Mouse (Mus musculus): ENCODE measurements around the gene AW146154. TPM values are rescaled to one million over a fixed set of nuclear protein-coding genes. Genes with fewer than 3 reads are reported as not detected.
"Not testable (repeated sequence)": the region's sequence is repeated elsewhere in the genome, so short reads cannot be mapped to it uniquely, and the experiment has no call there.

Gene AW146154
- polyA plus RNA-seq (2017; shearing (Covaris generic)) = 10 to 100 TPM; 17.5 to 21.3 (median 21.2) TPM

- peak; percentile 98 for ATAC-seq
Measured at GRCm38 (mm10) chr7:41499389-41500049, at the start of gene AW146154, which contains the start of gene Gm20449. Gene AW146154, minus strand, starts transcription at chr7:41499890. Gene Gm20449, minus strand, starts transcription at chr7:41499417.

DNA sequence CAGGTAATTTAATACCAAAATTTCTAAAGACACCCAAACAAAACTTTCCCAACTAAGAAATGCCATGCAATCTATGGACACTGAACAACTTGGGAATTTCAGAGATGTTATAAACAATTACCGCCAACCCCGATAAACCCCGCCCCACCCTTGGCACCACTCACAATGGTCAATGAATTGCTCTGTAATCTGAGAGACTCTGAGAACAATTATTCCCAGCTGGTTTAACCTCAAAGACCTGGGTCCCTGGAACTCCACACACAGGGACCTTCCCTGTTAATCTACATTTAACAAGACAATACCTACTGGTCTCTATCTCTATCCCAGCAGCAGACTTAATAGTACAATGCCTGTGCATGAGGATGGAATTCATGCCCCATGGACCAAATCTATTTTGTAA lies 13.0 kb upstream of the AW146154 start:
- no peak for ATAC-seq

GRCm38 (mm10) chr7:41512207-41512606 lies 12.5 kb upstream of the AW146154 start:
- no peak for ATAC-seq

- no peak for ATAC-seq
Measured at GRCm38 (mm10) chr7:41502402-41502801, 2.7 kb upstream of the AW146154 start.

DNA sequence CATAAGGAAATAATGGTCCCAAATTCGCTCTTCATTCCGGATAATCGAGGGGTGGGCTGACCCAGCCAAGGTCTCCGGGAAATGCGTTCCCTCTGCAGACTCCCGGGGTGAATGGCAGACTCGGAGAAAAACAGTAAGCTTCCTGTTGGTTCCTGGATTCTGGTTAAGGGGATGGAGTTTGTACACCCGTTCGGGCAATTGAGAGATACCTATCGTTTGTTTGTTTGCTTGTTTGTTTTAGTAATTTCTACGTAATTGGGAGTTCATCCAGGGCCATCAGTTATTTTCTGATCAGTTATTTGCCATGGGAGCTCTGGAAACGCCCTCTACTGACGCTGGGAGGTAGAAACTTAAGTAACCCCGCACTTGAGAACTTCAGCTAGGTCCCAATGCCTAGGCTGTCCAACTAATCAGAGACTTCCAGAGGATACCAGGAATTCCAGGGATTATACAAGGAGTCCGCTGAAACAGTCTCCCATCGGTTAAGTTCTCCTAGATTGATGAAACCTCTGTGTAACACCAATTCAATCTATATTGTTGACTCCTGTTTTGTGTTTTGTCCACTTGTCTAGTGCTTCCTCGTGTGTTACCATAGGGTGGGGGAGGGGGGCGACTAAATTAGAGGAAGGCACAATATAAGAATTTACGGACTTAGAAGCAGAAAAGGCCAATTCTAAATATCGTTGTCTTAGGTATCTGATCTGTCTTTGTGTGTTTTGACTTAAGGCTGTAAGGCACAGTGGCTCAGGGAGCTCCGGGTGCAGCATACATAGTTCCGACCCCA lies 653 bp upstream of the AW146154 start:
- peak; percentile 32 for ATAC-seq

DNA sequence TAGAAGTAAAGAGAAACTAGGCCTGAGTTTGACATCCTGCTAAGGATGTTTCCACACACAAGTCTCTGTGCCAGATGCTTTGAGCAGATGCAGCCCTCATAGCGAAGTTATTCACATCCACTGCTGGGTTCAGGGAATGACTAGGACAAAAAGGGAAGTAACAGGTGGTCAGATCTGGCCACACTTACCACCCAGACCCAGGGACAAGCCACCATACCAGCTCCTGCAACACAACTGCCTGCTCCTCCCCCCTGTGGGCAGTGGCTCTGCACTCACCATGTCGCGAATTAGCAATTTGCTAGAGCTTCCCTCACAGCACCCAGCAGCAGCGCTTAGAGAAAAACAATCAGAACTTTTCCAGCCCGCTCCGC lies 687 bp downstream of the AW146154 start:
- peak; percentile 18 for ATAC-seq

DNA sequence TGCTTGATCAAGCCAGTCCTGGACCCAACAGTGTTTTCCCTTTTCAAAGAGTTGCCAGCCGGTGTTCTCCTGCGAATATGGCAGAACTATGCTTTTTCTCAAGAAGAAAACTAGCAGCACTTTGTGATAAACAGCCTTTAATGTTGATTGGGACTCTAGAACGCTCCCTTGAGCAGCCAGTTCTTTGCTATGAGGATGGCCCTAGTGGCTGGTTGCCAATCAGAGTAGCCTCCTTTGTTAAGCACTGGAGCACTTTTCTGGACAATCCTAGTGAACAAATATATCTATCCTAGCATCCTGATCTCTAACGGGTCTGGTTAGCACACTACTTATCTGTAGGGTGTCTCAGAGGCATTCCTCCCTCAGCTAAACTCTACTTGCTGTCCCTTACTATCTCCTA lies 1.2 kb downstream of the AW146154 start:
- not testable (repeated sequence) for ATAC-seq

GRCm38 (mm10) chr7:41497871-41498270 lies 1.8 kb downstream of the AW146154 start:
- no peak for ATAC-seq

GRCm38 (mm10) chr7:41451864-41452263 lies 47.8 kb downstream of the AW146154 start:
- no peak for ATAC-seq

DNA sequence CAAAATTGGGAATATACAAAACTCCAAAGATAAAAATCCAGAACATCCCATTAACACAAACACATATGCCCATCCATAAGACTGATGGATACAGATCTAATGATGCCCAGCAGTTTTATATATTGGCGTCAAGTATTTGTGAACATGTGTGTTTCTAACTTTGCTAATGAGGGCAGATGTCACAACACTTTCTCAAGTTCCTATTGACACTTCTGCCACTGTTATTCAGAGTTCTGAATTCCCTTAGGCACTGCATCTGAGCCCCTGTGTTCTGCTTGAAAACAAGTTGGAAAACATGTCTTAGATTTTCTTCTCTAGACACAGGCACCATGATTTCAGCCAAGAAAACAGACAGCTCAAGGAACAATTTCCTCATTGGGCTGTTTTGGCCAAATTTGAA lies 51.1 kb downstream of the AW146154 start, which contains the start of gene Vmn2r57:
TSS of gene Vmn2r57 (minus strand) at position 101 of the 400 bp plus-strand sequence.
- not testable (repeated sequence) for ATAC-seq

Other genes with a start within 250 kb of the AW146154 start
- gene AI987944, start 106.5 kb downstream of the AW146154 start, polyA plus RNA-seq (2017; shearing (Covaris generic)) = 10 to 100 TPM; 37.8 to 54.1 (median 53.2) TPM
- under 1 TPM in 1 of 3 experiments, not detected in 2; 0.06 TPM for gene Vmn2r57, start 51.2 kb downstream of the AW146154 start, polyA plus RNA-seq (2017; shearing (Covaris generic))
- gene Gm20449, start 473 bp downstream of the AW146154 start, polyA plus RNA-seq (2017; shearing (Covaris generic)) = not detected
- gene Gm6871, start 73.8 kb upstream of the AW146154 start, polyA plus RNA-seq (2017; shearing (Covaris generic)) = under 1 TPM in 1 of 3 experiments, not detected in 2; 0.24 TPM
- 10 to 100 TPM; 20.2 to 27.6 (median 21.7) TPM for gene 2610021A01Rik, start 99.3 kb upstream of the AW146154 start, polyA plus RNA-seq (2017; shearing (Covaris generic))
- 10 to 100 TPM in 2 of 3 experiments, 1 to 10 TPM in 1; 7.8 to 15.8 (median 14.4) TPM for gene Zfp788, start 133.3 kb upstream of the AW146154 start, polyA plus RNA-seq (2017; shearing (Covaris generic))

Data from inflammation-experienced regulatory T-cells, adult 6 months (primary cell).